Mouse (Mus musculus): ENCODE measurements at regions not wholly inside any gene's neighbourhood (a gene's known extent, or its start where the extent isn't known, plus 50 kb on each side); places are given as distances from the start of the nearest gene placed in this dataset.

- no peaks in the 10 kb centered on the region for H3K36me3 ChIP-seq (ENCODE audit: control insufficient read depth, insufficient read depth, low read length, poor library complexity, severe bottlenecking)
- H3K27me3 ChIP-seq (ENCODE audit: control insufficient read depth, insufficient read depth, low read length, poor library complexity, severe bottlenecking): no peaks in the 10 kb centered on the region
- no peak for DNase-seq (ENCODE audit: low read depth, low spot score)
Observed at GRCm38 (mm10) chr10:111914231-111914630, 58.2 kb upstream of the Krr1 start.

- Histone ChIP-seq H3K27me3 (ENCODE audit: control insufficient read depth, insufficient read depth, low read length, poor library complexity, severe bottlenecking) (no peaks in the 10 kb centered on the region), H3K36me3 (ENCODE audit: control insufficient read depth, insufficient read depth, low read length, poor library complexity, severe bottlenecking) (no peaks in the 10 kb centered on the region)
- DNase-seq (ENCODE audit: low read depth, low spot score): no peak
Observed at GRCm38 (mm10) chr10:111918071-111918507, 54.4 kb upstream of the Krr1 start.

GRCm38 (mm10) chr10:111919475-111919874, 53.0 kb upstream of the Krr1 start:
- Histone ChIP-seq H3K27me3 (ENCODE audit: control insufficient read depth, insufficient read depth, low read length, poor library complexity, severe bottlenecking) (no peaks in the 10 kb centered on the region), H3K36me3 (ENCODE audit: control insufficient read depth, insufficient read depth, low read length, poor library complexity, severe bottlenecking) (no peaks in the 10 kb centered on the region)
- DNase-seq (ENCODE audit: low read depth, low spot score): no peak

GRCm38 (mm10) chr10:111921492-111921891, 51.0 kb upstream of the Krr1 start:
- no peaks in the 10 kb centered on the region for H3K27me3 ChIP-seq (ENCODE audit: control insufficient read depth, insufficient read depth, low read length, poor library complexity, severe bottlenecking)
- no peak for DNase-seq (ENCODE audit: low read depth, low spot score)
- no peaks in the 10 kb centered on the region for H3K36me3 ChIP-seq (ENCODE audit: control insufficient read depth, insufficient read depth, low read length, poor library complexity, severe bottlenecking)

All from splenic B cell, adult 2 months (primary cell).